Mouse (Mus musculus) ovary, postnatal 36 days (tissue): Measurements from ENCODE around the gene Inmt.
"Not testable (repeated sequence)": the region's sequence is repeated elsewhere in the genome, so short reads cannot be mapped to it uniquely, and the experiment has no call there.

ENCODE experiments used
- DNase-seq: peaks from one replicate; pipeline ENCODE4 v3.0.0; 2022; ENCODE audit warnings: low spot score, mixed read lengths

Gene Inmt

DNA sequence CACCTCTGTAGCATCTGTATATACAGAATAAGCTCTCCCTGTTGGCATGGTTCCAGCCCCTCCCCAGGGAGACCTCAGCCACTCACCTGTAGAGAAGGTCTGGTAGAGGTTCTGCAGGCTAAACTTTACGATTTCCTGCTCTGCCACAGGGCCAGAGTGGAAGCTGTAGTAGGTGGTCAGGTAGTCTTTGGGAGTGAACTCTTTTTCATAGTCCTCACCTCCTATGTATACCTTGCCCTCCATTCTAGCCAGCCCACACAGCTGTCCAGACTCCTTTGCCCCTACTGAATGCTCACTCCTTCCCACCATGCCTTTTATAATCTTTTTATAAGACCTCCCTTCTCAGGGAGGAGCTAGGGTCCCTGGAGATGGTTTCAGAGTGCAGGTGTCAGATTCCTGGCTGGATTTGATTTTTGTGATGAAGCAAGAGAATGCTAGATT is at the start of gene Inmt:
Gene Inmt (minus strand): TSS at position 303 of the 441 bp plus-strand sequence.
- no peak for DNase-seq

DNA sequence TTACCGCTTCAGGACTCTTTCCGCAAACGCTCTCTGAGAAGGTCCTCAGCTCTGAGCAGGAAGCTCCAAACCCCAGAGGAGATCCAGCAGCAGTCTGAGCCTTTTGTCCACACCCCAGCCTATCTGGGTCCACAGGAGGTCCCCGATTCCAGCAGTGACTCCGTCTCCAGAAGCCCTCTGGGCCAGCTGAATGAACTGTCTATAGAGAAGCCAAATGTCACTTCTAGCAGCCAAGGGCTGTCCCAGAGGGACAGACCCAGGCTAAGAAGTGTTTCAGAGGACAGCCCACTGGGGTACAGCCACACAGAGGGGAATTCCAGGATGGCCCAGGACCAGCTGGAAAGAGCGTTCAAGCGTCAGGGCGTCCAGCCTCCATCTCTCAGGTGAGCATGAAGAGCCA is 49.1 kb upstream of the Inmt start:
- DNase-seq = no peak

DNA sequence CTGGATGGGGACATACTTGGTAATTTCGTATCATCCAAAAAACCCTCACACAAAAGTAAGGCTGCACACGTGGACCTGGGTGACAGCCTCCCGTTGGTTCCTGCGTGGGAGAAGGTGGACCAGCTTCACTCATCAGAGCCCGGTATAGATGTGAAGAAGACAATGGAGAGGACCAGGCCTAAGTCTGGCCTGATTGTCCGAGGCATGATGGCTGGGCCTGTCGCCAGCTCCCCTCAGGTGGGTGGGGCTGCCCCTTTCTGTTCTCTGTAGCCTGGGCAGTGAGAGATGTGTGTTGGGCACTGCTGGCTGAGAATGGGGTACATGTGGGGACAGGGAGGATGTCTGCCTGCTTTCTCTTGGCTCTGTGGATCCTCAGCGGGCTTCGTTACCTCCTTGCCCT is 43.4 kb upstream of the Inmt start:
- no peak for DNase-seq

DNA sequence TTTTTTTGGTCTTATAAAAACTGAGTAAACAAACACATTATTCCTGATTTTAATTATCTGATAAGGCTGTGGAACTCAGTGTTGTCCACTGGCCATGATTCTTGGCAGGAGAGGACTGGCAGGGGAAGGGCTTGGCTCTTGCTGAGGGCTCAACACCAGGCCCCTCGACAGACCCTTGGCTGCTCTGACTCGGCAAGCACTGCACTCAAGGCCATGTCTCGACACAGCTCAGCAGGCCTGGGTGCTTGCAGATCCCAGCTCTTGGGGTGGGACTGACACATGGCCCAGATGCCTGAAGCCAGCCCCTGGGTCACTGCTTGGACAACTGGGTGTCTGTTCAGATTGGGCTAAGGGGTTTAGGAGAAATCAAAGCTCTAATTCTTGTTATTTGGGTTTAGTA is 39.7 kb upstream of the Inmt start:
- peak; percentile 39 for DNase-seq

DNA sequence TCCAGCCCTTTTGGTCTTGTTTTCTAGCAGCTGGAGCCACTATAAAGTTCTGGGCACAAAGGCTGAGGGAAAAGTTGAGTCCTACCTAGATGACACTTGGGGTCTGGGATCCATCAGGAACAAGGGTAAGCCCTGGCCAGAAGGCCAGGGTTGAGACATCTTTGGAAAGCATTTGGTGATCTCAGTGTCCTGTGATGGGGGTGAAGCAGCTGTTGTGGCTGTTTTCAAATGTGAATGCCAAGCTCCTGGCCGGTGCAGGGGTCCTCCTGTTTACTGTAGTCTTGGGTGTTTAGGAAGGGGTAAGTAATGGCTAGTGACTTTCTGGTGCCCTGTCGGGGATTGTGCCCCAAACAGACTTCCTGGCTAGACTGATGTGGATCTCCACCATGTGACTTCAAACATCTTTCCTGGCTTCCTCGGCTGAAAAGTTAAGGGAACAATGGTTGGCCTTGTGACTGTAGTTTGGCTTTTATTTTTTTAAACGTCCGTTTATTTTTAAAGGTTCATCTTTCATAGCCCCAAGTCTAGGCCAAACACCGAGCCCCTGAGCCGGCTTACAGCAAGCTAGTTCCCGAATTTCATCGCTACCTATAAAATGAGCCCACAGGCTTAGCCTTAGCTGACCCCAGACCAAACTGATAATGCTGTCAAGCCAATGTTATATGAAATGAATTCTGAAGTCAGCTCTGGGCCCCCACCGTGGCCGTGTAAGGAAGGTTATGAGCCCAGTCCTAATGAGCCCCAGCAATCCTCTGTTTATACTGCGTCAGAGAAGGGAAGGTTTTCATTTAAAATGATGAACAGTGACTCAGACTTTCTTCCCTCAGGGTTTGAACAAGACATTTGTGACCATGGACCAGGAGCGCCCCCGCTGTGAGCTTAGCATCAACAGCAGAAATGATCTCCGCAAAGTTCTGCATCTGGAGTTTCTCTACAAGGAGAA is 35.9 kb upstream of the Inmt start:
- DNase-seq = no peak

DNA sequence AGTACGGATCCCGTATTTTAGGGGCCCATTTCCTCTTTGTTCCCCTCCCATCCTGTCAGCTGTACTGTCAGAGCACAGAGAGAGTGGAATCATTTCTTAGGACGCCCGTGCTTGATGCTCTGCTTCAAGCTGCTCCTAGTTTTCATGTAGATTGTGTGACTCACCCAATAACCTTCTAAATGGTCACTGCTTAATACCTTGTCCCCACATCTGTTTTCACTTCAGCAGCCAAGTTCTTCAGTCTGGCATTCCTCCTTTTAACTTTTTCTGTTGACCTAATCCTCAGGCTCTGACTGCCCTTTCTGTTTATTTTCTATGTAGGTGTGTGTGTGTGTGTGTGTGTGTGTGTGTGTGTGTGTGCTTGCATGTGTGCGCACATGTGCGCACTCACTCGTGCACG is 32.9 kb upstream of the Inmt start:
- no peak for DNase-seq

DNA sequence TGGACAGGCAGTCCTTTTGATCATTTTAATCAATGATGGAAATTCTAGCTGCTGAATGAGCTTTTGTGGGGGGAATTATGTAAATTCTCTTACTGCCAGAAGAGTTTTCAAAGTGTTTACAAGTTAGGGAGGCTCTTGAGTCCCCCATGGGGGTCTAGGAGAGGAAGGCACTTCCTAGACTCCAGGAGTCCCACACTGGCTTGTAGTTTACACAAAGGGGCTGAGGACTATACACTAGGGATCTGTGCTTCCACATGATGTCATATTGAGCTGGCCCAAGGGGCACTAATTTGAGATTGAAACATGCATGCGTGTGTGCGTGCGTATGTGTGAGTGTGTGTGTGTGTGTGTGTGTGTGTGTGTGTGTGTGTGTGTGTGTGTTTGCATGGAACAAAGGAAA is 29.1 kb upstream of the Inmt start:
- DNase-seq = no peak

DNA sequence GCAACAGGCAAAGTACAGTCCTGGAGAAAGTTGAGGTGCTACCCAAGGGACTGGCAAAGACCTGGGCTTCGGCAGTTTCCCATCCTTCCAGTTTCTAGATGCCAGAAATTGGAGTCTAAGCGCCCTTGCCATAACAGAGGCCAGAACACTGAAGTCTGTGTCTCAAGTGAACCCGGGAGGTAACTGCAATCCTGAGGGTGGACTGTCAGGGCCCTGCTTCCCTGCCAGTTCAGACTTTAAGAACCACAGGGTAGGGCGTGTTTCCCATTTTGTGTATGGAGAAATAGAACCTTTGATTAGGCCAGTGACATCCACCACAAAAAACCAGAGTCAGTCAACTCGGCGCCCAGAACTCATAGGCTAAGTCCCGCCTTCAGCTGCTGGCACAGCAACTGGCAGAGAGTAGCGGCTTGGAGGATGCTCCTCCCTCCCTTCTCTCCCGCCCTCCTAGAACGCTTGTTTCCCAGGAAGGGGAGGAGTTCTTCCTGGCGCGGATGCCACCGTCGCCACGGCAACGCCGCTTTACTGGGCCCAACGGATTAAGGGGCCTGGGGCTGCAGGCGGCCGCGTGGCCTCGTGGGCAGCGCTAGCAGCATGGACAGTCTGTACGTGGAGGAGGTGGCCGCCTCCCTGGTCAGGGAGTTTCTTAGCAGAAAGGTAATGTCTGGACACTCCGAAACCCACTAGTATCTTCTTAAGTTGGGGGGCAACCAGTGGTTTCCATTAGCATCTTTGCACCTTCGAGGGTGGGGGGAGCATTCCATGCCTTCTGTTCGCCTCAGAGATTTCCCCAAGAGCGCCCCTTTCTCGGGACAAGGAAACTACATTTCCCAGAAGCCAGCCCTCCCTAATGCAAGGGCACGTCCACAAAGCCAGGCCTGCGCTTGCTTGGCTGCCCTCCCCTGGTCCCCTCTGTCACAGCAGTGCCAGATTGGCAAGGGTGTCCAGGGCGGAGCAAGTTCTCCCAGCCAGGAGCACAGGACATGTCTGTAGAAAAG is 28.4 kb upstream of the Inmt start, which contains the start of gene Mindy4:
Gene Mindy4 (plus strand): TSS at position 471 of the 998 bp plus-strand sequence.
- peak; percentile 88 for DNase-seq

DNA sequence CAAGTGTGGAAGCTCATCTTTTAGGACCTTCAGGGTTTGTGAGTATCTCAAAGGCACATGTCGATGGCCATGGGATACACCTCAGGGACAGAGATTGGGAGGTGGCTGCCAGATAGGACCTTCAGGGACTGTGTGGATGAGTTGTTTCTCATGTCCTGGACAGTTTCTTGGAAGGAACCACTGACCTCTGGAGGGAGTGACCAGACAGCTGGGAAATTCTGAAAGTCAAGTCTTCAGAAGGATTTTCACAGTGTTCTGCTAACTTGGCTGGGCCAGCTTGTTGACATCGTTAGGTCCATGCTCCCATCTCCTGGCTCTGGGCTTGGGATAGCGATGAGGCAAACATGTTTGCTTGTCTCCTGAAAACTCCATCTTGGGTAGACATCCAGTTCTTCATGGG is 24.2 kb upstream of the Inmt start:
- no peak for DNase-seq

DNA sequence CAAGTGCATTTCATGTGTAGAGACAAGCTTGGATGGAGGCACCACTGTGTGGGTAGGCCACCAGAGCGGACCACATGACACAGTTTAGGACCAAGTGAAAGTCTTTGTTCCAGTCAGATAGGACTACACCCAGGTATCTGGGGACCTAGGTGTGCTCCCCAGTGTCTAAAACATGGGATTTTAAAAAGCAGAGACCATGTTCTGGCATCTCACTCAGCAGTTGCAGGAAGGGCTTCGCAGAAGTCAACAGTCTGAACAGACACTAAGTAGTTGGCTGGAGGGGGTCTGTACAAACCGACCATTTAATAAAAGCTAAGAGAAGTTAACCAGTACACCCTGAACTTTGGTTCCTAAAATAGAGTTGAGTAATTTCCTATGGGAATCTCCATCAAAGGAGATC is 18.3 kb upstream of the Inmt start:
- no peak for DNase-seq

DNA sequence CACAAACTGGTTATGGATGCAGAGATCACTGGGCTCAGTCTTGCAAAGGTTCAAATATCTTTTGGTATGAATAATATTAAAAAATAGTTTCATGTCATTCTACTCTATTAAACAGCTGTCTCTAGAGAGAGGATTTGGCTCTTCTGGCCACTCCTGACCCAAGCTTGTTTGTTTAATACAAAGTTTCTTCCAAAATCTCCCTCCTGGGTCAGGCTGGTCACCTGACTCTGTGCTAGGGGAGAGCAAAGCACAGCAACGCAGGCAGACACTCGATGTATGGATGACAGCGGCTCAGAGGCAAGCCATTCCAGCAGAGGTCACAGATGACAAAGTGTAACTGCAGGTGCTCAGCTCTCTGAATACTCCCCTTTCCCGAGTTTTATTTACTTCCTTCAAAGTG is 16.7 kb upstream of the Inmt start:
- no peak for DNase-seq

DNA sequence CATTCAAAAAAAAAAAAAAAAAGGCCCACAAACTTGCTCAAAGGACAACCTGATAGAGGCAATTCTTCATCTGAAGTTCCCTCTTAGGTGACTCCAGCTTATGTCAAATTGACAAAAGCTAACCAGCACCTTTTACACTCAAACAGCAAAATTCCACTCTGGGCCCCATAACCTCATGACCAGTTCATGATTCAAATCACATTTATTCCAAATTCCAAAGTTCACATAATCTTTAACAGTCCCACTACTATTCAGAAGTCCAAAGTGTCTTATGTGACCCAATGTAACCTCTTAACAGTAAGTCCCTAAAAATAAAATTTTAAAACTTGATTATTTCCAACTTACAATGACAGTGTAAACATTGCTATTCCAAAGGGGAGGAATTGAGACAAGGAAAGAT is 14.6 kb upstream of the Inmt start:
- no peak for DNase-seq

DNA sequence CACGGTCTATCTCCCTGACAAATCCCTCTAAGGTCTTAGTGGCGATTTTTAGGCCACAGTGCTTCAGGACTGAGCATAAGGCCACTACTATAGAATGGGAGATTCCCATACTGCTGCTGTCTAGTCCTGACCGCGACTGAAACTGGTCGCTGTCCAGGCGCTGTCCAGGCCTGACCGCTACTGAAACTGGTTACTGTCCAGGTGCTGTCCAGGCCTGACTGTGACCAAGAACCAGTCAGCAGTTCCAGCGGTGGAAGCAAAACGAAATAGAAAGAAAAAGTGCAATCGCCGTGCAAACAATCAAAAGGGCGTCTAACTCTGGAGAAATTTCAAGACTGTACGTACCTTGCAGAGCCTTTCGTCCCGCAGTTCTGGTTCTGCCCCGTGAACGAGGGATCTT is 13.0 kb upstream of the Inmt start:
- DNase-seq = not testable (repeated sequence)

DNA sequence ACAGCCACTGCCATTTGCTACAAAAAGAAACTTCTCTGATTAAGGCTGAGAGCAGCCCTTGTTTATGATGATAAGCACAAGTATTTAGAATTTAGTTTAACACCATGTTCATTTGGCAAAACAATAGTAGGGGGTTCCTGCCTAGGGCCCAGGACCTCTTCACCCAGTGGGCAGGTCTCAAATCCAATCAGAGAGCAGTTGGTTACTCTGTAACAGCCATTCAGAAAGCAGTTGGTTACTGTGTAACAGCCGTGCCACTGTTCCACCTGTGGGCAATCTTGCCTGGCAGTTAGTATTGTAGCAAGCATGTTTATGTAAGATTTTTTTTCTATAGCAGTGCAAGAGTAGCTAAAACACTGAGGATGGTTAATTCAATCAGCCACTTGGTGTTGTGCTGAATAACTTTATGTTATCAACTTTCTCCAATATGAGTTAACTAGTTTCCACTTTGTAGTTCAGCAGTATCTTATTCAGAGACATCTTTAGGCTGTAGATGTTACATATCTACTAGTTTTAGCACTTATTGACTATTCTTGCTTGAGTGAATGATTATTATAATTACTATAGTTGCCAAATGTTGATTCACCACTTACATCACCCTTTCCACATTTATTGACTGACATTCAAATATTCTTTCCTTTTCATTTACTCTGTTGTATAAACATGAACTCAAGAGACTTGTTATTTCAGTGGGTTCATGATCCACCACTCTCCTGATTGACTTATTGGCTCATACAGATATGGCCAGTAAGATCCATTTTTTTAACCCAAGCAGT is 8.0 kb upstream of the Inmt start:
- DNase-seq = no peak

DNA sequence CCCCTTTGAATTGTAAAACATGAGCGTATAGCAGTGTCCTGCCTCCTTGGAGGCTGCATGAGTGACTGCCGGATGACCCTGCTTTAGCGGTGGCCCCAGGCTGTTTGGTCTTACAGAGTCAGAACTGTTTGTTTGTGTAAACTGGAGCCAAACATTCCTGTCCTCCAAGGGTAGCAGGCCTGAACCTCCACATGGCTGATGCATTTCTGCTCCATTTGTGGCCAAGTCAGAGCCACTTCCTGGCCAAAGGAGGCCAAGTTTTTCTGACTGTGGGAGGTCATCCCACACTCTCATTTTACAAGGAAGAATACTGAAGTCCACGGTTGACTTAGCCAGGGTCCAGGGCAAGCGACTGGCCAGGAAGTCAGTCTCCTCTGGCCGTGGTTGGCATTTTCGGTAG is 4.7 kb upstream of the Inmt start:
- DNase-seq = no peak

DNA sequence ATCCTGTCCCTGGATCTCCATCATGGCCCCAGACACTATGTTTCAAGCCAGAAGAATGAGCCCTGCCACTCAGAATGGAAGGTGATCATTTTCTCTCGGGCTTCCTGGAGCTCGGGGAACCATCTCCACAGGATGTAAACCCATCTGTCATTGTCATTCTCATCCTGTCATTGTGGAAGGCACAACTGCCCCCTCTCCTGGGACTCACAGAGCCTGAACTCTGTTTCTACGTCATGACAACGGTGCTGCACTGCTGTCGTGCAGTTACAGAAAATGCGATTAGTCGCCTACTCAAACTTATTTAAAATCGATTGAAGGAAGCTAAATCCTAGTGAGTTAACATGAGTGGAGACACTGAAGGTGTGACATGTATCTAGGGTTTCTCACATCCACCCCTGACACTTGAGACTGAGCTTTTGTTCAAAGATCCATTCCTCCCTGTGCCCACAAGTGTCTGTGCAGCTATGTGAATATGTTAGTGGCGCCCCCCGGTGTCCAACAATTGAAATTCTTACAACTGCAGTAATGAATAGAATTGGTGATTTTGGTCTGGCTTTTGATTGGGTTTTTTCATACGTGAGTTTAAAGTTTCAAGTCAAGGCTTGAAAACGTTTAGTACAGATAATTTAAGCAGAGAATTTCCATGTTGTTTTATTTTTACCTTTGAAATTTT is 2.4 kb upstream of the Inmt start:
- DNase-seq = no peak

DNA sequence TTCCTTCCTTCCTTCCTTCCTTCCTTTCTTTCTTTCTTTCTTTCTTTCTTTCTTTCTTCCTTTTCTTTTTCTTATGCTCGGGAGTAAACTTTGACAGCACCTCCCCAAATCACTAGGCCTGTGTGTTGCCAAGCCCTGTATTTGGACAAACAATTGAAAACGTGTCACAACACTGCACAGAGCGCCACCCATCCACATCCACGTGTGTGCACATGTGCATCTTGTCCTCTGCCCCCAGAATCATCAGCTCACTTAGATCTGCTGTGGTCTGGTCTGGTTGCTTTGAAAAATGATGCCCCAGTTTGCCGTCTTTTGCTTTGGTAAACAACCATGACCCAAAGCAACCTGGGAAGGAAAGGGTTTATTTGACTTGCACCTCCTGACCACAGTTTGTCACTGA is 1.0 kb upstream of the Inmt start:
- DNase-seq = no peak

DNA sequence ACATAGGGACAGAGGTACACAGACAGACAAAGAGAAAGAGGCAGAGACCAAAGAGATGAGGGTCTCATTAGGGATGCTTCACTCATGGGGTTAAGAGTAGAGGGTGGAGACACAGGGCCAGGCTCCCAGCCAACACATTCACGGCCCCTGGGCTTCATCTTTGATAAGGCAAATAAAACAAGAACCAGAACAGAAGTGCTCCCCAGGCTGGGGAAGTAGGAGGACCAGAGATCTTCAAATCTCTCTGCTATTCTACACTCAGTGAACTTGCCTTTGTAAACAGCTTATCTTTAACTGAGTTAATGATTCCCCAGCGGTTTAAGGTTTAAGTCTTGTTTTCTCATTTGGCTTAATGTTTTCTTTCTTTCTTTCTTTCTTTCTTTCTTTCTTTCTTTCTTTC is 613 bp upstream of the Inmt start:
- no peak for DNase-seq

DNA sequence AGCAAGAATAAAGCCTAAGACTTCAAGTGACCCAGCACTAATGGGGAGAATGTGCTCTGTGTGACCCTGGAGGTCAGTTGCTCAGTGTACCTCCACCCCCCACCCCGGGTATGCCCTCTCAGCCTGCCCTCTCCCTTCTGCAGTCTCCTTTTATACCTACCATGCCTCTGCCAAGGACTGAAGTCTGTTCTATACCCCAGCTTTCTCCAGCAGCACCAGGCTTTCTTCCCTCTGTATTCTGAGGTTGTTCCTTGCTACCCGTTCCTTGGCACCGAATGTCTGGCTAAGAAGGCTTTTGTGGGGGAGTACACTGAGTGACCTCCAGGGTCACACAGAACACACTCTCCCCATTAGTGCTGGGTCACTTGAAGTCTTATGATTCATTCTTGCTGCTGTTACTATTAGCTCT is 898 bp downstream of the Inmt start:
- no peak for DNase-seq

DNA sequence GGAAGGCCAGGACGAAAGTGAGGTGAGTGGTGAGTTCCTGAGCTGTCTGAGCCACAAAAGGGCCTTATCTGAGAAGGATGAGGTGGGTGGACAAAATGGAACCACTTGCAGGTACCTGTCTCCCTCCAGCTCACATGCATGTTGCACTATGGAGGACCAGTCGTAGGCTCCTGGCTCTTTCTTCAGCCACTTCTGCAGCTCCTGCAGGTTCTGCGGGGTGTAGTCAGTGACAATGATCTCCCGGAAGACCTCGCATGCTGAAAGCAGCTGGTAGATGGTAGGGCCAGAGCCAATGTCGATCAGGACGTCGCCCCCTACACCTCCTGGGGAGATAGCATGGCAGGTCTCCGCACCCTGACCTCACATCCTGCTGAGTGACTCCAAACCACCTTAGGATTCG is 1.7 kb downstream of the Inmt start:
- no peak for DNase-seq

DNA sequence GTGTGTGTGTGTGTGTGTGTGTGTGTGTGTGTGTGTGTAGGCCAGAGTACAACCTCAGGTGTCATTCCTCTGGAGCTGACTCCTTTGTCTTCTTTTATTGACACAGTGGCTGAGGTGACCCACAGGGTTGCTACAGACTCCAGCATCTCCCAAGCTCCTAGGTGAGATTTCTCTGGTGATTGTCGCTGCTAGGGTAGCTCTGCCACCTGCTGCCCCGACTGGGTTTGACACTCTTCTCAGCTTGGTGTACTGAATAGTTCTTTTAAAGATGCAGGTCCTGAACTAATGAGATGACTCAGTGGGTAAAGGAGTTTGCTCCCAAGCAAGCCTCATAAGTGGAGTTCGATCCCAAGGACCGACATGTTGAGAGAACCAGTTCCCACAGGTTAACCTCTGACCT is 3.2 kb downstream of the Inmt start:
- DNase-seq = no peak
